Mouse (Mus musculus): ENCODE results near the gene Minos1.
A peak's percentile ranks its signal among the peaks of the same experiment; 100 is the strongest.

The Minos1 gene

DNA sequence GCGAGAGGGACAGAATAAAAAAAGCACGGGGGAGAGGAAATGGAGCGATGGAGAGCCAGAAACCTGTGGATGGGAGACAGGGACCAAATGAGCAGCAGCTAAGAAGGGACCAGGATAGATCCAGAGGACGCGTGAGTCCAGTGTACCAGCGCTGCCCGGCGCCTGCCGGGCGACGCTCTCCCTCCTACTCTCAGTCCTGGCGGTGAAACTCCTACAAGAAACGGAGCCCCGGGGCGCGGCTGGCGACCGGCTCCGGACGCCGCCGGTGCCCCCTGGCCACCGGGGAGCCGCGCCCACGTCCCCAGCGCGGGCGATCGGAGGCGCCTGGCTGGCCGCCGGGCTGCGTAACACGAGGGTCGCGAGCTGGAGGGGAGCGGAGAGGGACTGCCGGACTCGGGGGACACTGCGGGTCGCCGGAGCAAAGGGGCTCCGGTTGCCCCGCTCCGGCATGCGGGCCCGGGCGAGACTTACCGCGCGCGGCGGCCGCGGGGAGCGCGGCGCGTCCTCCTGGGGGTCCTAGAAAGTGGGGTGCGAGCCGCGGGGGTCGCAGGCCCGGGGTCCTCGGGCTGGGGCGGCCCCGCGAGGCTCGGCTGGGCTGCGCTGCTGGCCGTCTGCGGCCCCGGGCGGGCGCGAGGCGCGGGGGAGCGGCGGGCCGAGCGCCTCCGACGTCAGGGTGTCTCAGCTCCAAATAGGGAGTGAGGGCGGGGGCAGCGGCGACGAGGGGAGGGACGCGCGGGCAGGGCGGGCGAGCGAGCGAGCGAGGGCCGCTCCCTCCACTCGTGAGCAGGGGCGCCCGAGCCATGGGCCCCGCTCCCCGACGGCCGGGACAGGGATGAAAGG lies 38.3 kb downstream of the Minos1 start, which contains the start of gene Nbl1:
Nbl1 (minus strand) TSS at position 638 of the 840 bp plus-strand sequence.
- no peak for DNase-seq

DNA sequence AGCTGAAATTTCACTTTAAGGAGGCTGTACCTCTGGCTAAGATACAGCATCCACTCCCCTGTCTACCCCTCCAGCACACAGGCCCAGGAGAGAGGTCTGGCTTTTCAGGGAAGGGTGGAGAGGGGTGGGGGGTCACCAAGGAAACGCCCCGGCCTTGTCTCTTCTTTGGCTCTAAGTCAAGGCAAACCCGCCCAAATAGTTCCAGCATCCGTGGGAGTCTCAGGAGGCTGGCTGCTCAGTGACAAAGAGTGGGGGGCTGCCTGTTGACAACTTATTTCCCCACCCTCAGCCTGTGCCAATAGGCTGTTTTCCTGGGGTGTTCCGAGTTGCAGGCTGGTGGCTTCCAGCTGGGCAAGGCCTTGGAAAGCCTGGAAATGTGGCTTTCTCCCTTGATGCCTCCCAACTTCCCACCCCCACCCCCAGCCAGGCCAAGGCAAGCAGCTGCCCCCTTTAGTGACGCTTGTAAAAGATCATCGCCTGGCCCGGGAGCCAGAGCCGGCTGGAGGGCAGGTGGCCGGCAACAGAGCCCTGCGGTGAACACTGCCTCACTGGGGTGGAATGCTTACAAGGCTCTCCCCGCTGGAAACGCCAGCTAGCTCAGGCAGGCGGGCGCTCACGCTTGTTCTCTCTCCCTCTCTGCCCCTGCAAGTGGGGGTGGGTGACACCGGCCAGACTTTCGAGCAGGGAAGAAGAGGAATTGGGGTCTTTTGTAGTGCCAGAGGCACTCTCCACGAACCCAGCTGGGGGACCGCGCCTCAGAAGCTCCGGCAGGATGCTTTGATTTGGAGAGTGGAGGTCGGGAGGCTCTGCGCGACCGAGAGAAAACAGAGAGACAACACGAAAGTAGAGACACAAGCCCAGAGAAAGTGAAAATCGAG lies 39.2 kb downstream of the Minos1 start:
- no peak for DNase-seq

DNA sequence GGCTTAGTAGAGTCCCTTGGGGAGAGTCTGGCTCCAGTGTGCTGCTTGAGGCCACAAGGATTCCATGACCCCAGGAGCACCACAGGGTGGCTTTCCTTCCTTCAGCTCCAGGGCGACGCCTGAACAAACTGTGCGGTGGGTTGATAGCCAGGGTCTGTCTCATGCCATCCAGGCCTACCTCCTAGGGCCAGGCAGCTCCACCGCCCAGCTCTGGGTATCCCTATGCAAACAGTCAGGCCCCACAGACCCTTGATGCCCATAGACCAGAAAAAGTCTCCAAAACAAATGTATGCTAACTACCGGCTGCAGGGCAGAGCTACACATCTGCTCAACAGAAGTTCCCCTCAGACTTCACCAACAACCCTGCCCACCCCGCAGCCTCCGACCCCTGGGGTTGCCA lies 39.8 kb downstream of the Minos1 start:
- DNase-seq: no peak

DNA sequence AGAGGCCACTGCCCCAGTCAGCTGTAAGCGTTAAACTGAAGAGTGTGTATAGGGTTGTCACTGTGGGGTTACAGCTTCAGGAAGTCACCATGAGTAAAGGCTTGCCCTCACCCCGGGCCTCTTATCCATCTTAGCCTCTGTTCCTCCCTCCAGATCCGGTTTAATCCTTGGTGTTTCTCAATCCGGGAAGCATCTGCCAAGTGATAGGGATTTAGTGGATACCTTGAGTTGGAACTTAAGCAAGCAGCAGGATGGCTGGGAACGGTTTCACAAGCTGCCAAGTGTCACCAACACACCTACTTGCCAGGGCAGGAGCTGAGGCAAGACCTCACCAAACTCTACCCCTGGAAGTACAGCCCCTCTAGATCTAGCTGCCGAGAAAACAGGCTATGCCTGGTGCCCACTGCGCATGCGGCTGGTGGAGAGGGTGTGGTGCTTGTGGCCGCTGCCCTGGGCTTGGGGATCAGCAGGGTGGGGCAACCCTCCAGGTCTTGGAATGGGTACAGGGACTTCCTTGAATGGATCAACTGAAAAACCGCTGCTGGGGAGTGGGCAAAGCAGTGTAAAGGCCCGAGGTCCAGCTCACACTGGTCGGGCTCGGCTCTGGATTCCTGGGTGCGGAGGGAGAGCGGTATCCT lies 40.5 kb downstream of the Minos1 start:
- no peak for DNase-seq

DNA sequence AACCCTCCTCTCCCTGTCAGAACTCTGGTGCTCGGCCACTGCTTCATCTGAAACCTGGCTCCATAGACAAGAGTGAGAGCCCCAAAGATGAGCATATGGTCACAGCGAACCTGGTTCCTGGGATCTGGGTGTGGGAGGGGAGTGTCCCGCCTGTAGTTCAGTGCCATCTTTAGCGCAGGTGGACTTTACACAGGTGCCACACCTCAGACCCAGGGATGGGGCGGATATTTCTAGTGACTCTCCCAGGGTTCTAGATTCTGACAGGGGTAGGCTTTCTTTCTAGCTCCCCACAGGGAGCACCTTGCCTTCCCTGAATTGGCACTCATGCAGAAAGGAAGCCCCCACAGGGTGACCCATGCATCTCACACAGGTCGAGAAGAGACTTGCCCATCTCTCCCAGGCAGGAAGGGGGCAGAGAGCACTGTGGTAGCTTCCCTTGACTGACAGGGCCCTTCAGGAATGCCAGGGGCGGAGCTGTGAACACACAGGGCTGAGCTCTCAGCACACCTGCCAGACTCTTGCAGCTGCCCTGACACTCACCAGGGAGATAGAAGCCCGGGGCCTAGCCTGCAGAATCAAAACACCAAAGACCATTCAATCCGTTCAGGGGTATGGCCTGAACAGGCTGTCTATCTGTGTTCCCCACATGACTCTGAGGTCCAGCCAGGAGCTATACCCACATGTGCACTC lies 41.8 kb downstream of the Minos1 start:
- DNase-seq: no peak

DNA sequence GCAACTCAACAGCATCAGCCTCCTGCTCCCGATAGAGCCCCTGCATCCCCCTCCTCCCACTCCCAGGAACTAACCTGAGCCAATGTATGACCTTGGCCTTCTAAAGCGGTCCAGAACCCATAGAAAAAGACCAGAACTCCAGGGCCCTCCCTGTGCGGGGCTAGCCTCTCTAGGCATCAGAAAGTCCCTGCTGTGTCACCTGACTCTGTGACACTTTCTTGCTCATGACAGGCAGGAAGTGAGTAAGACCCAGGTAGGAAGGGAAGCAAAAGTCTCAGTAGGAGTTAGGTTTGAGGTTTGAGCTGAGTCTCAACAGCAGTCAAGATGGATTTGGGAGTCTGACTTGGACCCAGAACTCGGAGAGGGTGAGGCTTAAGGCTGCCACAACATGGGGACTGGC lies 43.9 kb downstream of the Minos1 start:
- no peak for DNase-seq

DNA sequence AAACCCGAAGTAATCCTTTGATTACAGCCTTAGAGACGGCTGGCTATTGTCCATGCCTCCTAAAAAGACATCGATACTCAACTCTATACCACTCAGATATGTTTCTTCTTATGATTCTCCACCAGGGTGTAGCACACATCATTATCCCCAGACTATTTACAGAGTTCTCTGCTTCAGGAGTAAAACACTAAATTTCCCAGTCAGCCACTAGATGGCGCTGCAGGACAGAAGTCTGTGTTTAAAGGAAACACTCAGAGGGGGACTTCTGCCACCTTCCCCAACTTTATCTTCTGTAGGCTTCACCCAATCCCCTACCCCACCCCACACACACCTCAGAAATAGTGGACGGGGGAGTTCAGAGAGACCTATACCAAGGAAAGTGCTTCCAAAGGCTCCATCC lies 44.9 kb downstream of the Minos1 start:
- DNase-seq: peak; percentile 81 to 89

DNA sequence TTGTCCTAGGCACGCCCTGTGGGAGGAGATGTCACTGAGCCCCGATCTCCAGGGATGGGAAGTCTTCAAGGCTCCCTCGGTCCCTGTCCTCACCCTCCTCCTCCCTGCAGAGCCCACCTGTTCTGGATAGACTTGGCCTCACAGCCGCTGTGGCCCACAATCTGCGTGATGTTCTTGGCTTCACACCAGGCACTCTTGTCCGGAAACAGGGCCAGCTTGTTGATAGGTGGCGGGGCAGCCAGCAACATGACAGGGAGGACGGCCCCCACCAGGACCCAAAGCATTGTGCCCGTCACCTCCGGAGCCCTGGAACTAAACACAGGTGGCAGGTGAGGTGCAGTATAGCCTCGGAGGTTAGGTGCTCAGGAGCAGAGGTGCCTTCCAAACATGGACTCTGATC lies 45.6 kb downstream of the Minos1 start:
- DNase-seq: no peak

DNA sequence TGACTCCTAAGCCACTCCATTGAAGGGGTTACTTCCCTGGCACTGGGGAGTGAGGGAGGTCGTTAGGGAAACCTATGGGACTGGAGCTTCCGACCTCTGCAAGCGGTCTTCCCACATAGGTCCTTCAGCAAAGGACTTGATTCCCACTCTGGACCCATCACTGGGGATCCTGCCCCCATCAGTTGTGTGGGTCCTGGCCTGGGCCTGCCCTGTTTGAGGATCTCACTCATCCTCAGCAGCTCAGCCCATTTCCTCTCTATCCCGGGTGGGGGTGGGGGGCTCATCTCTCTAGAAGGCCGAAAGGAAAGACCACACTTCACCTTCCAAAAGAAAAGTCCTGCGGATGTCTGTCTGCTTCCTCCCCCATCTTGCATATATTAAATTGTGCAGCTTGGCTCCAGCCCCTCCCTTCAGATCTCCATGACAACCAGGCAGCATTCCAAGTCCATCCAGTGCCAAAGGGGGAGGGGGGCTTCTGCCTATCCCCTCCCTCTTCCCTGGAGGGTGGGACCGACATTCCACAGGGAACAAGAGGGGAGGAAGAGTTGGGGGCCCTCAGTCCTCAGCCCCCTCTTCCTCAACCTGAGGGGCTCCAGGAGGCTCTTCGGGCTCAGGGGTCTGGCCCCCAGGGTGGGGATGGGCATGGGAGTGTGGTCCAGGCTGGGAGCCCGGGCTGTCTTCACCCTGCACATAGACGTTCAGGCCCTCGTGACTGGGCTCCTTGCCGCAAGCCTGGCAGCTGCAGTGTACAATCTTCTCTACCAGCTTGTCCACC lies 47.9 kb downstream of the Minos1 start:
- no peak for DNase-seq

DNA sequence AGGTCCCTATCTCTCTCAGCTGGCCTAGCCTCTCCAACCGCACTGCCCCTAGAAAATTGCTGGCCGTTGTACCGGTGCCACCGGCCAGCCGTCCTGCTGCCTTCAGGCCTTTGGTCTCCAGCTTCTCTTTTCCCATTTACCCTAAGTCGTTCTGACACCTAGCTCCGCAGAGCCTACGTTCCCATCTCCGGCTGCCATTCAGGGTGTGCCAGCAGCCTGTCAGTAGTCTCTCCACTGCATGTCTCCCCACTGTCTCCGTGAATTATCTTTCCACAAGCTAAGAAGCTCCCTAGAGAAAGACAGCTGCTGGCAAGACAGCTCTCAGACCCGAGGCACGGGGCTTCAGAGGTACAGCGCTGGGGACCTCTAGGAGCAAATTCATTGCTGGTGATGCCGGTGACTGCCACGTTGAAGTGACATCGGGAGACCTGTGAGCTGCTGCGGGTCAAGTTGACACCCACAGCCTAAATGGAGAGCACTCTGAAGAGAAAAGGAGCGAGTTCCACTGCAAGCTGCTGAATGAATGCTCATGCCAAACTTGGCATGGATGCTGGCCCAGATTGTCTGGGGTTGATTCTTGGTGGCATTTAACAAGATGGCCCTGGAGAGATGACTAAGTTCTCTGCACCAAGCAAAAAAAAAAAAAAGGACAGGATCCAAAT lies 49.5 kb downstream of the Minos1 start:
- peak; percentile 51 to 59 for DNase-seq

DNA sequence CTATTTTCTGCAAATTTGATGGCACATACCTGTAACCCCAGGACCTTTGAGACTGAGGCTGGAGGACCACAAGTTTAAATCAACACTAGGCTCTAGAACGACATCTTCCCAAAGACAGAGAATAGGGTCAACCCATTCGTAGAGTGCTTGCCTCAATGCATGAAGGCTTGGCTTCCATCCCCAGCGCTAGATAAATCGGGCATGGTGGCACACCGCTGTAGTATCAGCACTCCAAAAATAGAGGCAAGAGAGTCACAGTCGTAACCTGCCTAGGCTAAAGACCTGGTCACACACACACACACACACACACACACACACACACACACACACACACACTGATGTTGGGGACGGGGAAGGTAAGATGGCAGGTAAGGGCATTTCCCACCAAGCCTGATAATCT lies 50.7 kb downstream of the Minos1 start:
- no peak for DNase-seq

DNA sequence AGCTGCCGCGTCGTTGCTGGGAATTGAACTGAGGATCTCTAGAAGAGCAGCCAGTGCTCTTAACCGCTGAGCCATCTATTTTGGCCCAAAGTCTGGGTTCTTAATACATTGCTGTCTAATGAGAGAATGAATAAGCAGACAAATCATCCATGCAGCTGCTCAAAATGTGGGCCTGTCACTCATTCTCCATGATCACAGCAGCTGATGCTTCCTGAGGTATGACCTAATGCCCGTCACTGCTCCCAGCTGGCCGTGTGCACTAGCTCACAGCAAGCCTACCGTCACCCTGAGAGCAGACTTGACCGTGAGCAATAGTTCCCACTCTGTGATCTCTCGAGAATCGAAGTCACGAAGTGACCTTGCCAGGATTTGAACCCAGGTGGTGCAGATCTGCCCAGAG lies 51.5 kb downstream of the Minos1 start:
- no peak for DNase-seq

DNA sequence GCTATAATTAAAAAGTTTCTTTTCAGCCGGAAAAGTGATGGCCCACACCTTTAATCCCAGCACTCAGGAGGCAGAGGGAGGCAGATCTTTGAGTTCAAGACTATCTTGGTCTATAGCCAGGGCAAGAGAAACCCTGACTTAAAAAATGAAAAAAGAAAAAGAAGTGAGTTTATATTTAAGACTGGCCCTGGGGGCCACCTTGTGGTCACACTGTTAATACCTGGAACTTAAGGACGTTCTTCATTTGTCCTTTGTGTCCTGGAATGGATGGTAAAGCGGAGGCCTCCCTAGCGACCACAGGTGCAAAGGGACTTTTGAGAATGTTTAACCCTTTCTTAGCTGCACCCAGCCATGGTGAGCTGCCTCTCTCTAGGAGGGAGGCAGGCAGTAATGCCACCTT lies 52.2 kb downstream of the Minos1 start:
- no peak for DNase-seq

DNA sequence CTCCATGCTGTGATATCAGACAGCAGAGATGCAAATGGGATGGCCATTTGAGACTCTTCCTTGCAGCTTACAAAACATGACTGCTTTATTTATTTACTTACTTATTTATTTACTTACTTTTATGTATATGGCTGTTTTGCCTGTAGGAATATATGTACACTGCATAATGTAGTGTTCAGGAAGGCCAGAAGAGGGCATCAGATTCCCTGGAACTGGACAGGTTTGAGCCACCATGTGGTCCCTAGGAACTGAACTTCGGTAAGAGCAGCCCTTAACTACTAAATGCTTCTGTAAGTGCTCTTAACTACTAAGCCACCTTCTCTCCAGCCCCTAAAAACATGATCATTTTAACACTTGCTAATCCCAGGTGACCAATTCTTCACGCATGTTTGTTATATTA lies 52.6 kb downstream of the Minos1 start:
- DNase-seq: no peak

DNA sequence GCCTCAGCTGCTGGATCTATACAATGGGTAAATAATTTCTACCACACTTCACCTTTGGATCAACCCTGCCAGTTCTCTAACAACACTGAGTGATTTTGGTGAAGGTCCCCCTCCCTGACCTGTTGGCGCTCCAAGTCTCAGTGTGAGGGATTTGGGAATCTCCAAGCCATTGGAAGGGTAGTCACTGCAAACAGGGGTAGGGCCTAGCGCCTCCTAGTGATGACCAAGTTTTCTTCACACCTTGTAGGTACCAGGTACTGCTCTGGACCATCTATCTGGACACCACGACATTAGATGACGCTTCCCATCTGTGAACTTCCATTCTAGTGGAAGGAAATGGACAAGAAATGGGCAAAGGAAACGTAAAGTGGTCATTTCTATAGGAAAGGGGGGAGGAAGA lies 55.0 kb downstream of the Minos1 start:
- no peak for DNase-seq

DNA sequence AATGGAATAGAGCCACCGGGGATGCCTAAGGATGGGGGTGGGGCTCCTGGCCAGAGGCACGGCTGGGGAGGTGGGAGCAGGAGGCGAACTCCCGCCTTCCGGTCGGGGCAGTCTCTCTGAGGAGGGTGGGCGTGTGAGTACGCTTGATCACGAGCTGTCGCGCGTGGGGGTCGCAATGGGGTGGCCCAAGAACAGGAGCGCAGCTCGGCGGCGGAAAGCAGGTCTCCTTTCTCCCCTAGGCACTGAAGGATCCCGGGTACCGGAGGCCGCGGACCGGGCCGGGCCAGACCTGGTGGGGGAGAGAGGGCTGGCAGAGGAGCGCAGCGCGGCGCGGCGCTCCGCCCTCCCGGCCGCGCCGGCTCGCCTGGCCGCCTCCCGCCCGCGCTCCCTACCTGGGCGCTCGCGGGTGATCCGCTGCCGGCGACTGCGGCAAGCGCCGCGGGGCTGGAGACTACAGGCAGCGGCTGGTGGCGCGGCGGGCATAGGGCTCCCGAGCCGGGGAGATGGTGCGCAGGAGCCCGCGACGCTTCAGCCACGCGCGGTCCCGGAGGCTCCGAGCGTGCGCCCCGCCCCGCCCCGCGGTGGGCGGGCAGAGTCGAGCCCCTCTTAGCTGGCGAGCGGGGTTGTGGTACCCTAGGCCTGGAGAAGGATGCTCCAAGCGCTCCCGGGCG lies 55.7 kb downstream of the Minos1 start, which contains the start of gene Htr6:
Htr6 (minus strand) TSS at position 530 of the 671 bp plus-strand sequence.
- DNase-seq: no peak

DNA sequence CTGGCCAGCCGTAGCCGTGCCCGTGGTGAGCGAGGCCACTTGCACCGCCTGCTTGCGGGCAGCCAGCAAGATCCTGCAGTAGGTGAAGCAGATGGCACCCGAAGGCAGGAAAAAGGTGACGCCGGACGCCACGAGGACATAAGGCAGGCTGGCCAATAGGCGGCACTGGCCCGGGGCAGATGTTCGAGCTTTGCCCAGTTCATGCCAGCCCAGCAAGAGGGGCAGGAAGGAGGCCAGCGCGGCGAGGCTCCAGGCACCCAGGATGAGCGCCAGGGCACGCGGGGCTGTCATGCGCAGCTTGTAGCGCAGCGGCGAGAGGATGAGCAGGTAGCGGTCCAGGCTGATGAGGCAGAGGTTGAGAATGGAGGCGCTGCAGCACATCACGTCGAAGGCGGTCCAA lies 56.9 kb downstream of the Minos1 start:
- DNase-seq: no peak

DNA sequence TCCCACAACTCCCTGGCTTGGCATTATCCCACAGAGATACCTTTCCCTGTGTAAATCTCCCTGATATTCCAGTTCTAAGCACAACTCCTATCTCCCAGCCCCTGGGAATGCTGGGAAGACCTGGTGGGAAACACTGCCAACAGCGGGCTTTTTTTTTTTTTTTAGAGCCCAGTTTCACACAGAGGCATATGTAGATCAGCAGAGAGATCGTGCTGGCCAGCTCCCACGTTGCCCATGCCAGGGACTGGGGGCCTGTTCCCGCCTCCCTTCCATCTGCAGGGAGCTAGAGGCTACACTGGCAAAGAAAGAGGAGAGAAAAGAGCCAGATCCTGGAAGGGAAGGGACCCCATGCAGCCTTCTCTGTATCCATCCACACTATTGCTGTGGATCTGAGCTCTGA lies 62.6 kb downstream of the Minos1 start:
- DNase-seq: no peak

DNA sequence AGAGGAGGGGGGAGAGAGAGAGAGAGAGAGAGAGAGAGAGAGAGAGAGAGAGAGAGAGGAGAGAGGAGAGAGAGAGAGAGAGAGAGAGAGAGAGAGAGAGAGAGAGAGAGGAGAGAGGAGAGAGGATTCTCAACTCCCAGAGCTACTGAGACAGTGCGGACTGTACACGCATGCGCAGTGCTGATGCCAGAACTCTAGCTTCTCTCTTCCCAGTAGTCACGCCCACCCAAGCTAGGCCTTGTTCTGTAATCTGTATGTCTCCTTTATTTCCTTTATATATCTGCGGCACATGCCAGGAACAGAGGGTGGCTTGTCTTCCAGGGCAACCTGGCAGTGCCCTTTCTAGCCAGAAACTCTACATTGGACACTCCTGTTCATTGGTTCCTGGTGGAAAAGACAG lies 66.1 kb downstream of the Minos1 start:
- DNase-seq: no peak

DNA sequence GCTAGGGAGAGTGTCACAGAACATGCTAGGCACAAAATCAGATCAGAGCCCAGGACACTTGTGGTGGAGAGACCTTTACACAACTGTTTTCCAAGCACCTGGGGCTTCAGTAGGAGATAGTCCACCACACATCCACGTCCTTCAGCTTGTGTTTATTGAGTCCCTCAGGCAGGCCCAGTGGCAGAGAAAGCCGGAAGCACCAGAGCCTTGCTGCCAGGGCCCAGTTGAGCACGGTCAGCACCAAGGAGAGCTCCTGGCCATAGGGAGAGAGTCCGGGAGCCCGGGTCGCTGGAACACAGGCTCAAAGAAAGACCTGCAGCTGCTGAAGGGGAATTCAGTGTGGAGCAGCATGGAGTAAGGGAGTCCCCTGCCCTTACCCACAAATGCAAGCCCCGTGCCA lies 71.3 kb downstream of the Minos1 start:
- DNase-seq: no peak

DNA sequence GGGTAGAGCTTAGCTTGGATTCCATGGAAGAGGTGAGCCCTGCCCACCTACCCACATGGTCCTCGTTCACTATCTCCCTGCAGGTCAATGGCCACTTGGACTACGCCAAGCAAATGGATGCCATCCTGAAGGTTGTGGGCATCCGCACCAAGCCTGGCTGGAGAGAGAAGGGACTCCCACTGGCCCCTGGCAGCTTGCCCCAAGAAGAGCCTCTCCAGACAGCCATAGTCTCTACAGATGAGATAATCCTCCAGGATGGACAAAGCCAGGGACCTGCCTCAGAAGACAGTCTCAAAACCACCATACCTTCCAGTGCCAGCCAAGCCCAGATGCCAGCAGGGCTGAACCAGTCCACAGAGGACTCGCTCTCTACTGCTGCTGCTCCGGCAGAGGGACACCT lies 72.9 kb downstream of the Minos1 start:
- no peak for DNase-seq
